Mouse (Mus musculus) G1E (cell line): ENCODE data around the gene Osm. TPM values are rescaled to one million over a fixed set of nuclear protein-coding genes. Genes with fewer than 3 reads are reported as not detected.
A peak's percentile ranks its signal among the peaks of the same experiment; 100 is the strongest.

Experiments
- ATAC-seq: 2 replicates; pipeline ENCODE4 v1.8.0; 2016; ENCODE audit warnings: mild to moderate bottlenecking; ENCODE audit not compliant: insufficient number of reproducible peaks, poor library complexity, low FRiP score, severe bottlenecking; ENCODE audit errors: extremely low read depth
- DNase-seq: peaks from one replicate; pipeline ENCODE4 v3.0.0; 2012; ENCODE audit warnings: low spot score
- H3K27me3 ChIP-seq: 2 replicates; pipeline ENCODE4 v1.6.1; 2012; ENCODE audit warnings: mild to moderate bottlenecking, low read length, inconsistent platforms; ENCODE audit not compliant: insufficient read depth
- H3K36me3 ChIP-seq: replicated peaks from 2 replicates; pipeline ENCODE3; 2012; ENCODE audit warnings: mild to moderate bottlenecking, inconsistent platforms
- H3K4me1 ChIP-seq: 2 replicates; pipeline ENCODE4 v1.6.1; 2012; ENCODE audit warnings: low read depth, low read length, inconsistent platforms, mixed read lengths; ENCODE audit not compliant: insufficient read depth
- H3K4me3 ChIP-seq: 2 replicates; pipeline ENCODE4 v1.5.1; 2012; ENCODE audit warnings: low read depth, mild to moderate bottlenecking, inconsistent platforms, low read length, moderate library complexity, mixed read lengths
- H3K9me3 ChIP-seq: replicated peaks from 2 replicates; pipeline ENCODE4 v1.6.1; 2012; ENCODE audit warnings: inconsistent platforms
- CTCF ChIP-seq: IDR thresholded peaks from 2 replicates; pipeline ENCODE4 v1.5.1; 2012; ENCODE audit warnings: low read depth, low read length, inconsistent platforms, mixed read lengths
- GATA1 ChIP-seq: IDR thresholded peaks from 2 replicates; pipeline ENCODE4 v1.6.1; 2012; ENCODE audit warnings: borderline replicate concordance, low read length, inconsistent platforms, mixed read lengths
- GATA2 ChIP-seq: IDR thresholded peaks from 2 replicates; pipeline ENCODE4 v1.6.1; 2012; ENCODE audit warnings: low read depth, low read length, inconsistent platforms, borderline replicate concordance
- POLR2AphosphoS5 ChIP-seq: IDR thresholded peaks from 2 replicates; pipeline ENCODE4 v1.6.1; 2012; ENCODE audit warnings: low read depth, low read length, inconsistent platforms; ENCODE audit not compliant: insufficient replicate concordance
- TAL1 ChIP-seq: conservative IDR thresholded peaks from 2 replicates; pipeline ENCODE4 v1.6.1; 2012; ENCODE audit warnings: low read depth, low read length, inconsistent platforms, mixed read lengths
- polyA plus RNA-seq: library from polyadenylated mRNA; stranded (reverse); fragments of >175 nt; gene quantifications from 2 replicates; pipeline ENCODE4 v1.2.3, GENCODE M21; 2012
- total RNA-seq, 2 experiments: library from RNA; stranded (forward) in 1 of 2; stranded (reverse) in 1 of 2; fragments of 200-1000 nt in 1 of 2; fragments of >200 nt in 1 of 2; fragmentation: Nextera tagmentation in 1 of 2; gene quantifications; 2 replicates each; pipeline ENCODE4 v1.2.3; 2014 to 2017

Osm gene
- total and polyA plus RNA-seq, 3 experiments: 4.0 to 10.3 (median 8.0) TPM

GRCm38 (mm10) chr11:4232644-4233043 lies 3.6 kb upstream of the Osm start:
- peaks cover 60% of the 10 kb centered on the region for H3K36me3 ChIP-seq

DNA sequence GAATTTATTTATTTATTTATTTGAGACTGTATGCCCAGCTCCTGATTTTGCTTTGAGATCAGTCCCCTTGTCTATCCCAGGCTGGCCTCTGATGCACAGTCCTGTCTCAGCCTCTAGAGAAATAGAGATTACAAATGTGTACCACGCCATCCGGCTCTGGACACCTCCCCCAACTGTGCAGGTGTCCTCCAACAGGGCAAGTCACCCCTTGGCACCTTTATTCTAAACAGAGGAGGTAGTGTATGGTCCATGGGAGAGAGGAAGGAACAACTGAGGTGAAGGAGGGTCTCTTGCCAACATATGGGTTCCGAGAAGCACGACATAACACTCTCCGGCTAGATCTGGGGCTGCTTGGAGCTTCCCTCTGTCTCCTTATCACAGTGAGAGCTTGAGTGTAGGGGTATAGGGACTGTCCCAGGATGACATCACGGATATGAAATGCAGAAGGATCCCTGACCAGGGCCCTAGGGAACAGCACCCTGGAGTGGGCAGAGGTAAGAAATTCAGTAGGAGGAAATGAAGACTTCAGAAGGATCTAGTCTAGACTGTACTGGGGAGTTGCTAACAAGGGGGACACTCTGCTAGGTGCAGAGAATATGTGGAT lies 1.1 kb upstream of the Osm start:
- Histone ChIP-seq H3K4me3 (peak overlapping the region; percentile 80; the same call in 1 of the 2 replicates), H3K4me1 (peaks cover 85% of the 10 kb centered on the region)

More at GRCm38 (mm10) chr11:4232644-4233043, 3.6 kb upstream of the Osm start:
- no peak for TF ChIP-seq GATA1
- TF ChIP-seq TAL1: no peak
- no peak for TF ChIP-seq POLR2AphosphoS5
- no peak for TF ChIP-seq CTCF
- TF ChIP-seq GATA2: no peak
- Histone ChIP-seq H3K9me3 (no peaks in the 10 kb centered on the region), H3K27me3 (no peaks in the 10 kb centered on the region), H3K4me3 (no peak overlapping the region), H3K4me1 (peaks cover 86% of the 10 kb centered on the region)
- ATAC-seq: no peak
- no peak for DNase-seq

GRCm38 (mm10) chr11:4236546-4237067 lies 387 bp downstream of the Osm start:
- Histone ChIP-seq H3K4me3 (peak overlapping the region; percentile 80), H3K27me3 (no peaks in the 10 kb centered on the region), H3K36me3 (peaks cover 66% of the 10 kb centered on the region), H3K9me3 (peaks cover 6% of the 10 kb centered on the region), H3K4me1 (peaks cover 87% of the 10 kb centered on the region)
- ATAC-seq (peak; percentile 36; the same call in 1 of the 2 replicates), DNase-seq (peak; percentile 80)
- TF ChIP-seq TAL1 (no peak), POLR2AphosphoS5 (no peak)

More for the DNA sequence above, 1.1 kb upstream of the Osm start:
- peaks cover 63% of the 10 kb centered on the region for H3K36me3 ChIP-seq
- peaks cover 6% of the 10 kb centered on the region for H3K9me3 ChIP-seq
- DNase-seq (no peak), ATAC-seq (no peak)
- TF ChIP-seq TAL1 (no peak), CTCF (no peak), GATA1 (no peak), GATA2 (no peak), POLR2AphosphoS5 (no peak)
- no peaks in the 10 kb centered on the region for H3K27me3 ChIP-seq

- H3K9me3 ChIP-seq: peaks cover 6% of the 10 kb centered on the region
- peak; percentile 78 for DNase-seq
- ATAC-seq: peak; percentile 54
- H3K4me3 ChIP-seq: peak overlapping the region; percentile 80
- TF ChIP-seq GATA1 (no peak), TAL1 (no peak)
- no peaks in the 10 kb centered on the region for H3K27me3 ChIP-seq
- peaks cover 87% of the 10 kb centered on the region for H3K4me1 ChIP-seq
- peaks cover 64% of the 10 kb centered on the region for H3K36me3 ChIP-seq
Measured at GRCm38 (mm10) chr11:4237389-4237912, 1.2 kb downstream of the Osm start.

DNA sequence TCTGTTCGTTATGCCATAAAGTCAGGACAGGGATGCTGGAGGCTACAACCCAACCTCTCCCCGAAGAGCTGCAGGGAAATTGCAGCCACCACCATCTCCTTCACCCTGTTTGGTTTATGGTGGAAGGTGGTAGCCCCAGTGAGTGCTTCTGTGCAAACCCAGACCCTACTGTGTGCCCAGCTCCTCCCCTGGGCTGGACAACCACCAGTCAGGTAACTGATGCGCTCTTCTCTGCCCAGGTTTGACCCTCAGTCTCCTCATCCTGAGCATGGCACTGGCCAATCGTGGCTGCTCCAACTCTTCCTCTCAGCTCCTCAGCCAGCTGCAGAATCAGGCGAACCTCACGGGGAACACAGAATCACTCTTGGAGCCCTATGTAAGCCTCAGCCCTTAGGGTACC lies 1.9 kb downstream of the Osm start:
- no peaks in the 10 kb centered on the region for H3K27me3 ChIP-seq
- no peak for ATAC-seq
- peaks cover 6% of the 10 kb centered on the region for H3K9me3 ChIP-seq
- H3K36me3 ChIP-seq: peaks cover 59% of the 10 kb centered on the region
- TF ChIP-seq GATA2: no peak
- no peak for TF ChIP-seq GATA1
- TF ChIP-seq POLR2AphosphoS5: no peak
- no peak for TF ChIP-seq TAL1
- TF ChIP-seq CTCF: no peak
- peak overlapping the region; percentile 80 for H3K4me3 ChIP-seq
- DNase-seq: no peak
- peaks cover 79% of the 10 kb centered on the region for H3K4me1 ChIP-seq

GRCm38 (mm10) chr11:4239691-4240090 lies 3.5 kb downstream of the Osm start:
- Histone ChIP-seq H3K36me3 (peaks cover 49% of the 10 kb centered on the region), H3K4me1 (peaks cover 69% of the 10 kb centered on the region), H3K9me3 (peaks cover 6% of the 10 kb centered on the region), H3K27me3 (no peaks in the 10 kb centered on the region), H3K4me3 (peak overlapping the region; percentile 10; the same call in 1 of the 2 replicates)
- TF ChIP-seq TAL1: no peak
- DNase-seq (no peak), ATAC-seq (no peak)

DNA sequence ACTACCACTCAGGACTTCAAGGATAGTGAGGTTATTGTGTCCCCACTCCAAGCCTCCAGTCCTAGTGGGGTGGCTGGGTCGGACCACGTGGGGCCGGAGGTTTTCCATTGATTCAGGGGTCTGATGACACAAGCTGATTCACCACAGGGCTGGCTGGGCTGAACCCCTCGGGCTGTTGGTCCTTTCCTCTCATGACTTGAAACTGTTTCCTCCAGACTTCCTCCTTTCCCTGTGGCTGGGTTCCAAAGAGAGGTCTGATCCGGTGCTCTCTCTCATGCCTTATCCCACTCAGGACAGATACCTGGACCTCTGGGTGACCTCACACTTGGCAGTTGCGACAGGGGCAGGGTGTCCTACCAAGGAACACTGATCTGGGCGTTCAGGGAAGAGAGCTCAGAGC lies 3.9 kb downstream of the Osm start:
- TF ChIP-seq POLR2AphosphoS5: no peak
- no peak for TF ChIP-seq CTCF
- DNase-seq (no peak), ATAC-seq (no peak)
- H3K27me3 ChIP-seq: no peaks in the 10 kb centered on the region
- peaks cover 48% of the 10 kb centered on the region for H3K36me3 ChIP-seq
- peak overlapping the region; percentile 10; the same call in 1 of the 2 replicates for H3K4me3 ChIP-seq
- peaks cover 6% of the 10 kb centered on the region for H3K9me3 ChIP-seq
- H3K4me1 ChIP-seq: peaks cover 66% of the 10 kb centered on the region
